Mouse (Mus musculus) liver, embryonic 14.5 days (tissue): ENCODE results near the gene Avpi1.

Source experiments
- CTCF ChIP-seq: IDR thresholded peaks from 2 replicates; pipeline ENCODE4 v1.5.1; 2016; ENCODE audit warnings: antibody characterized with exemption, low read depth, control low read depth
- EP300 ChIP-seq: IDR thresholded peaks from 2 replicates; pipeline ENCODE4 v1.6.1; 2016; ENCODE audit warnings: antibody characterized with exemption, low read depth

- TF ChIP-seq CTCF (no peak), EP300 (no peak)
Observed at GRCm38 (mm10) chr19:42079950-42080349, 48.9 kb downstream of the Avpi1 start.
